Mouse (Mus musculus): ENCODE measurements around the gene Hs6st2.
A peak's percentile ranks its signal among the peaks of the same experiment; 100 is the strongest.

The Hs6st2 gene

GRCm38 (mm10) chrX:51581704-51582103, 100.0 kb downstream of the Hs6st2 start:
- no peak for DNase-seq

GRCm38 (mm10) chrX:51561880-51562279, 119.8 kb downstream of the Hs6st2 start:
- no peak for DNase-seq

- no peak for DNase-seq
Measured at GRCm38 (mm10) chrX:51539626-51540025, 142.0 kb downstream of the Hs6st2 start.

- no peak for DNase-seq
Measured at GRCm38 (mm10) chrX:51537082-51537481, 144.6 kb downstream of the Hs6st2 start.

GRCm38 (mm10) chrX:51535226-51535625, 146.4 kb downstream of the Hs6st2 start:
- DNase-seq = no peak

DNA sequence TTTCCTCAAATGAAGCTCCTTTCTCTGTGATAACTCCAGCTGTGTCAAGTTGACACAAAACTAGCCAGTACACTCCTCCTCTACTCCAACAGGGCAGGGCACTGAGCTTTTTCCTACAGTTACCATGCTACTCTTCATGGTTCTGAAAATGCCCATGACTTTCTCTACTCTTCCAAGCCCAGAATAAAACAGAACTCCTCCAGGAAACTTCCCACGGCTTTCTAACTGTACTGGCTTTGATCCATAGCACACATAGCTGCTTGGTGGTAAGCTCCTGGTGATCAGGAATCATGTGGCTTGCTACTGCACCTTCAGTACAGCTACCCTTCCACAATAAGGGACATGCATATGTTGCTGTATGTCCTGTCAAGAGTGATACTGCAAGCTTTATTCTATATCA, 150.5 kb downstream of the Hs6st2 start:
- no peak for DNase-seq

- no peak for DNase-seq
Measured at GRCm38 (mm10) chrX:51528601-51529000, 153.1 kb downstream of the Hs6st2 start.

GRCm38 (mm10) chrX:51514831-51515230, 166.8 kb downstream of the Hs6st2 start:
- DNase-seq = no peak

GRCm38 (mm10) chrX:51506526-51506925, 175.1 kb downstream of the Hs6st2 start:
- DNase-seq = no peak

DNA sequence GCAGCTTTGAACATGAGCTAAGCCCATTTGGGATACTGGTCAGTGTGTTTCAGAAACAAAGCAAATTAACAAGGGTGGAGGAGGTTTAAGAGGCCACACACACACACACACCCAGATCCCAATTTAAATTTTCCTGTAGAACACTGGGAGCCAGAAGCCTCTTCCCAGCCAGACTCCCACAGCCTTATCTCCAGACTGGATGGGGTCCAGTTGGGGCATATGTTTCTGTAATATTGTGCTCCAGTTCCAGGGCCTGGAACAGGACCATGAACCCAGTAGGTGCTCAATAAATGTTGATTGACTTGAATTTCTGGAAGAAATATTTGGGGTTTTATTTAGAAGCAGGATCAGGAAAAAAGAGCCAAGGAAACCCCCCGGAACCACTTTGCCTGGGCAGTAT, 176.0 kb downstream of the Hs6st2 start:
- peak; percentile 61 to 73 for DNase-seq

- no peak for DNase-seq
Measured at GRCm38 (mm10) chrX:51503781-51504471, 177.7 kb downstream of the Hs6st2 start.

DNA sequence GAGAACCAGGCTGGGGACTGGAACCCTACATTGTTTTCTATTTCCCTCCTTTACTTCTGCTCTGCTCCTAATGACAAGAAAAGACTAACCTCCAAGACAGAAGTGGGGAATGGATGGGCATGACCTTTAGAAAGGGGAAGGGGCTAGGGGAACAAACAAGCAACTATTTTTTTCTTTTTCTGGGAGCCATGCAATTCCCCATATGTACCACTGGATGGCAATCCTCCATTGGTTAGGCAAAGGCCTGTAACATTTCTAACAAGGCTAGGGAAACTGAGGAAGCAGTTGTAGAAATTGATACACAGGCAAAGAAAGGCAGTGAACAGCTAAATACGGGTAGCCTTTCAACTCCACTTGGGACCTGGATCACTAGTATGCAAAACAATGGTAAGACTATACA, 183.8 kb downstream of the Hs6st2 start:
- no peak for DNase-seq

DNA sequence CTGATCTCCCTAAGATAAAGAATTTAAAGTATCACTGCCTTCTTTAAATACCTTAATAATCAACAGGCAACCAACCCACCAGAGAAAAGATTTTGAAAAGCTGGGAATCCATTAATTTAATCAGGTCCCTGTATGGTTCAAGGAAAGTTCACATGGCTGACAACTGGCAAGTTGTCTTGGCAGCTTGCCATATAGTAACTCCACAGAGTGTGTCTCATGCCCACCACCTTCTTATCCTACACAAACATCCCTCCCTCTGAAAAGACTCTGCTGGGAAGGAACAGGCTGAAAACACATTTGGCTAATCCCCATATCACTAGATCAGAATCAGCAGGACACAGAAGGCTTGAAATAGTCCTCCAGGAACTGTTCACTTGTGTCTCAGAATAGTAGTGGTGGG, 193.3 kb downstream of the Hs6st2 start:
- DNase-seq = no peak

GRCm38 (mm10) chrX:51469411-51469810, 212.2 kb downstream of the Hs6st2 start:
- DNase-seq = no peak

DNA sequence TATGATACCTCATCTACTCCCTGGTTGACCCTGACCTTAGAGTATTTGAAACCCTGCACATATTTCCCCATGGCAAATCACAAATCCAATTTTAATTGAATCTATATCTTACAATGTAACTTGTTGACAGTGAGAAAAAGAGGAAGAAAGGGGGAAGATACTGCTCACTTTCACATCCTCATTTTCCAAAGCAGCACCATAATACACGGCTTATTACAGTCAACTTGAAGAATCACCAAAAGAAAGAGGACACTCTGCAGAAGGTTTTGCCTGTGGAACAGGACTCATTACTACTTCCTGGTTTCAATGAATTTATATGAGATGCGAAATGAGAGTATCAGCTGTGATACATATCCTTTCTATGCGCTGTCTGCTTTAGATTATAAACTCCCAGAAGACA, 220.2 kb downstream of the Hs6st2 start:
- no peak for DNase-seq

DNA sequence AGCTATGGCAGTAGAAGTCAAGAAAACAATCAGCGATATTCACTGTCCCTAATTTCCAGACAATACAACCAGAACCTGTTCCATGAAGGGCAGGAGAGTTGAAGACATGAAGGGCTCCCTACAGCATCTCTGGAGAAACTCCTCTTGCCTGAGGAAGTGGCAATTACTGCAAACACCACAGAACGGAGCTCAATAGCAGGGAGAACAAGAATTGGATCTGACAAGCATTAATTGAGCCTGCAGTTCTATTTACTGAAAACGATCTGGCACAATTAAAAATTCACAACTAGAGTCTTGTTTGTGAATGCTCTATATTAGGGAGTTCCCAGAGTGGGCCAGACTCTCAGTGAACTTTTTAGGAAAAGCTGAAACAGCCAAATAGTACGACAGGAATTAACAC, 238.3 kb downstream of the Hs6st2 start:
- DNase-seq = no peak

GRCm38 (mm10) chrX:51431706-51432105, 249.9 kb downstream of the Hs6st2 start:
- no peak for DNase-seq

GRCm38 (mm10) chrX:51425031-51425430, 256.6 kb downstream of the Hs6st2 start:
- DNase-seq = no peak

- no peak for DNase-seq
Measured at GRCm38 (mm10) chrX:51410289-51410688, 271.4 kb downstream of the Hs6st2 start.

- DNase-seq = no peak
Measured at GRCm38 (mm10) chrX:51397457-51397856, 284.2 kb downstream of the Hs6st2 start.

DNA sequence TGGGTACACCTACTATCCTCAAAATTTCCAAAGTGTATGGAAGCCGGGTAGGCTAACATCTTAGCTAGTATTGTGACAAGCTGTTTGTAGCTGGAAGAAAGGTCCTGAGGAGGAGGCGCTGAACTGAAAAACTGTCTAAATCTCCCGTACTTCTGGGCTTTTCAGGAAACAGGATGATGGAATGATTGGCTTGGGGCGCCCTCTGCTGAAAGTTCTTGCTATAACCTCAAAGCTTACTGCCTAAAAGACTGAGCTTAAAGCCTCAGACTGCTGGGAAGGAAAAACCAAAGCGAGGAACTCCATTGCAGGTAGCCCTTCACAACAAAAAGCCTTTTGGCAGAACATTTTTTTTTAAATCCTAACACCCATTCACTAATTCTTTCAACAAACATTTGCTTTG, 307.0 kb downstream of the Hs6st2 start:
- DNase-seq = peak; percentile 67 to 79

GRCm38 (mm10) chrX:51372477-51373239, 309.0 kb downstream of the Hs6st2 start:
- peak in 1 of 2 experiments; percentile 10 for DNase-seq

- DNase-seq = no peak
Measured at GRCm38 (mm10) chrX:51349682-51350081, 332.0 kb downstream of the Hs6st2 start.

GRCm38 (mm10) chrX:51343595-51343994, 338.1 kb downstream of the Hs6st2 start:
- no peak for DNase-seq

Measured in cerebellum, postnatal 36 days (tissue).